Mouse (Mus musculus) hindbrain, embryonic 10.5 days (tissue): ENCODE measurements around the gene Ppp1r13b. TPM values are rescaled to one million over a fixed set of nuclear protein-coding genes. Genes with fewer than 3 reads are reported as not detected.
A peak's percentile ranks its signal among the peaks of the same experiment; 100 is the strongest.

Source experiments
- DNase-seq: peaks from one replicate; pipeline ENCODE4 v3.0.0-alpha.2; 2017; ENCODE audit warnings: low spot score
- H3K27ac ChIP-seq: fragments of 300-500 bp; sonication (generic); 2 replicates; pipeline ENCODE4 v1.5.1; 2016; ENCODE audit warnings: mild to moderate bottlenecking, moderate library complexity
- H3K27me3 ChIP-seq: fragments of 300-500 bp; sonication (generic); 2 replicates; pipeline ENCODE4 v1.6.1; 2016; ENCODE audit warnings: mild to moderate bottlenecking; ENCODE audit not compliant: poor library complexity, insufficient read depth, severe bottlenecking
- H3K36me3 ChIP-seq: fragments of 300-500 bp; sonication (generic); 2 replicates; pipeline ENCODE4 v1.6.1; 2016; ENCODE audit warnings: mild to moderate bottlenecking, moderate library complexity
- H3K4me1 ChIP-seq: fragments of 300-500 bp; sonication (generic); replicated peaks from 2 replicates; pipeline ENCODE4 v1.6.1; 2016; ENCODE audit warnings: mild to moderate bottlenecking
- H3K4me3 ChIP-seq: fragments of 300-500 bp; sonication (generic); 2 replicates; pipeline ENCODE4 v1.5.1; 2016; ENCODE audit warnings: mild to moderate bottlenecking, moderate library complexity
- H3K9me3 ChIP-seq: fragments of 300-500 bp; sonication (generic); 2 replicates; pipeline ENCODE4 v1.6.1; 2016; ENCODE audit warnings: mild to moderate bottlenecking, moderate library complexity
- WGBS: fragments of 180-500 bp; shearing (Covaris S2); methylation state at CpG from one replicate; pipeline ENCODE4 v1.1.7; 2016; 5-methylcytosine and 5-hydroxymethylcytosine counted together
- polyA plus RNA-seq: library from polyadenylated mRNA; unstranded; fragments of >200 nt; fragmentation: Nextera tagmentation; extraction: Ambion mirVana; gene quantifications from 2 replicates; pipeline ENCODE4 v1.2.1, GENCODE M21; 2016

The Ppp1r13b gene
- polyA plus RNA-seq, 1 experiment from 2014 or later, result 6.2 TPM

DNA sequence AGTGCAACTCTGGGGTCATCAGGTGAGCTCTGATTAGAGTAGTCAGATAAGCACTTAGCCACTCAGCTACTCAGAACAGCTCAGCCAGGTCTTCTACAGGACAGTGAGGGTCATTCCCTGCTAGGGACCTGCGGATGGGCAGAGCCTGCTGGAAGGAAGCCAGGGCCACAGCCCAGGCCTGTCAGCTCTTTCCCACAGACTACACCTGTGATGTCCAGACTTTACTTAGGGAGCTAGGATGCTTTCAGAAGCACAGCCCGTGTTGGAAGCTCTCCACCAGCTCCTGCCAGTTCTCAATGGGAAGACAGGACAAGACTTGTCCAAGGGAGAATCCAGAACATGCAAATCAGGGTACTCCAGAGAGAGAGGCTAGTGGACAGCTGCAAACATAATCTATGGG, 26.1 kb upstream of the Ppp1r13b start:
- Histone ChIP-seq H3K27me3 (no peaks in the 10 kb centered on the region), H3K4me1 (peaks cover 44% of the 10 kb centered on the region), H3K36me3 (no peaks in the 10 kb centered on the region), H3K9me3 (no peaks in the 10 kb centered on the region), H3K4me3 (no peak overlapping the region), H3K27ac (peak overlapping the region; percentile 35; the same call in 1 of the 2 replicates)
- no peak for DNase-seq
- 87% methylated on average over 2 of the region's 2 CpGs for WGBS

DNA sequence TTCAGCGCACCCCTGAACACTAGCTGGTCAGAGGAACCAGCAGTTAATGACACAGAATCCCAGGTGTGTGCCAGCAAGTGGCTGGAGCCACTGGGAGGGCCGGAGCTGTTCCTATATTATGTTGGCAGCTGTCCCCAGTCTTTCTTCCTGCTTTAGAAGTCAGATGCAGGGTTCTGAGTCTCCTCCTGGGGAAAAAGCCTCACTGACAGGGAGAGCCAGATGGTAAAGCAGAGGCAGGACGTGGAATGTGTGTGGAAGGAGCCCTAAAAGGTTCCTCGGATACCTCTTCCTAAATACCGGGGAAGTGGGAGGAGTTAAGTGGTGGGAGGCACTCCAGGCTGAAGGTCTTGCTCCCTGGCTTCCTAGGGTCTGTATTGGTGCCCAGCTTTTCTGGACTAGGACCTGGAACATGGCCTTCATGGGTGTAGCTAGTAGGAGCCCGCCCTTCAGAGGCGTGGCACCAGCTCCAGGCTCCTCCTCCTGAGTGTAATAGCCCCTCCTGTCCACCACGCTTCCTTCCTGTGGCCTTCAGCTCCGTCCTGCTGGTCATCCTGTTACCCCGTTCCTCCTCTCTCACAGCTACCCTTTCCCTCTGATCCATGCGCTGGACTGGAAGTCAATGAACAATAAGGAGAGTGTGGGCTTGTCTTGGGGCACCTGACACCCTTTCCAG, 25.3 kb upstream of the Ppp1r13b start:
- no peaks in the 10 kb centered on the region for H3K9me3 ChIP-seq
- WGBS, result 65% methylated on average over 11 of the region's 11 CpGs
- H3K27me3 ChIP-seq, result no peaks in the 10 kb centered on the region
- no peak overlapping the region for H3K4me3 ChIP-seq
- H3K36me3 ChIP-seq, result no peaks in the 10 kb centered on the region
- DNase-seq, result no peak
- peak overlapping the region; percentile 35; the same call in 1 of the 2 replicates for H3K27ac ChIP-seq
- peaks cover 39% of the 10 kb centered on the region for H3K4me1 ChIP-seq

DNA sequence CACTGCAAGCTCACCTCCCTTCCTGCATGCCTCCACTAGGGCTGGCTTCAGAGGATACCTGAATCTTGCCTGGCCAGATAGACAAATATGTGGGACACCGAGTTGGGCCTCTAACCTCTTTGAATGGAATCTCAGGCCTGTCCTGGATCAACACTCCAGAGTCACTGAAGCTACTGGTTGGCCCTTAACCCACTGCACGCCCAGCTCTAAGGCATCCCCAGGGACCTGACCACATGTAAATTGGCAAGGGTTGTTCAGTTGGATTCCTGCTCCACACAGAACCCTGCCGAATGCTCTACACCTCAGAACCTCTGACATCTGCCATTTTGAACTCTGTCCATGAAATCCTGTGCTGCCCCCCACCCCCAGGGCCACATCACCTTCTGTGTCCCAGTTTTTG, 24.6 kb upstream of the Ppp1r13b start:
- DNase-seq, result no peak
- no peaks in the 10 kb centered on the region for H3K36me3 ChIP-seq
- no peaks in the 10 kb centered on the region for H3K9me3 ChIP-seq
- H3K4me1 ChIP-seq, result peaks cover 32% of the 10 kb centered on the region
- 65% methylated on average over 3 of the region's 3 CpGs for WGBS
- H3K27ac ChIP-seq, result 0 out of 2 replicates have a peak overlapping the region, but pooled peaks have one; percentile 35
- no peaks in the 10 kb centered on the region for H3K27me3 ChIP-seq
- H3K4me3 ChIP-seq, result no peak overlapping the region

DNA sequence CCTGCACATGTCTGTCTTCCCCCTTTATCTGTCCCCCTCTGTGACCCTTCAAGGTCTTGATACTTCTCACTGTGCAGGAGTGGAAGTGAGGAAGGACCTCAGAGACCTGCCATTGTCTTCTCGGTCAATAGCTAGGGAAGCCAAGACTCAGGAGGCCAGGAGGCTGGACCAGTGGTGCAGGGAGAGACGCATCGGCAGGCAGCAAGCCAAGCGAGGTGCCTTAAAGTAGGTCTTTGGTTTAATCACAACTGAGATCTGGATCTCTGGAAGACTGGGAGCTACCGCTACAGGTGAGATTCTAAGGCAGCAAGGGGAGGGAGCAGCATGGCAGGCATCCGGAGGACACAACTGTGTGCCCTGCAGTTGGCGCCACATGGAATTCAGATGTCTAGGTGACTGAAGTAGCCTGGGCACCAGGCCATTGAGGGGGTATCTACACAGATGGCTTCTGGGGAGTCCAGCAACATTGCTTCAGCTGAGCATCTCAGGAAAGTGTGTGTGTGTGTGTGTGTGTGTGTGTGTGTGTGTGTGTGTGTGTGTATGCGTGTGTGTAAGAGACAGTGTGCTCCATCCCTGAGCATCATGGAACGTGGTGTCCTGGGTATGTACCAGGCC, 23.6 kb upstream of the Ppp1r13b start:
- H3K27ac ChIP-seq, result no peak overlapping the region
- H3K27me3 ChIP-seq, result no peaks in the 10 kb centered on the region
- peaks cover 22% of the 10 kb centered on the region for H3K4me1 ChIP-seq
- WGBS, result 83% methylated on average over 9 of the region's 9 CpGs
- H3K4me3 ChIP-seq, result no peak overlapping the region
- H3K36me3 ChIP-seq, result no peaks in the 10 kb centered on the region
- H3K9me3 ChIP-seq, result no peaks in the 10 kb centered on the region
- DNase-seq, result no peak

DNA sequence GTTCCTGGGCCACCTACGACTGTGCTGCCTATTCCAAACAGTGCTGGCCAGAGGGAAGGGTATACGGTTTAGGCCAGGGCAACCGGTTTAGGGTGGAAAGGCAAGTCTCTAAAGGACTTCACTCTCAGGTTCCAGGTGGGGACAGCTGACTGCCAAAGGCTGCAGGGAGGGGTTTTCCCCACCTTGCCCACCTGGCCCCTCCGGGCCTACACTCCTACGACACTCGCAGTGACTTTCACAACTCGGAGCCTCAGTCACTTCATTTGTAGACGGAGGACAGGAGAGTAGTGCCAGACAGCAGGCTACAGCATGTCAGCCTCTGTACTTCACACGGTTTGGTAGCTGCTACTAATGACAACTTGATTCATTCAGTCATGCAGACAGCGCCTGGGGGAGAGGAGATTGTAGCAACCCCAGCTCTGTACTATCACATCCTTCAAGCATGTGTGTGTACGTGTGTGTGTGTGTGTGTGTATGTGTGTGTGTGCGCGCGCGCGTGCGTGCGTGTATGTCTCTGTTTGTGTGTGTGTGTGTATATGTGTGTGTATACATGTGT, 20.6 kb upstream of the Ppp1r13b start:
- 86% methylated on average over 18 of the region's 18 CpGs for WGBS
- H3K27ac ChIP-seq, result no peak overlapping the region

DNA sequence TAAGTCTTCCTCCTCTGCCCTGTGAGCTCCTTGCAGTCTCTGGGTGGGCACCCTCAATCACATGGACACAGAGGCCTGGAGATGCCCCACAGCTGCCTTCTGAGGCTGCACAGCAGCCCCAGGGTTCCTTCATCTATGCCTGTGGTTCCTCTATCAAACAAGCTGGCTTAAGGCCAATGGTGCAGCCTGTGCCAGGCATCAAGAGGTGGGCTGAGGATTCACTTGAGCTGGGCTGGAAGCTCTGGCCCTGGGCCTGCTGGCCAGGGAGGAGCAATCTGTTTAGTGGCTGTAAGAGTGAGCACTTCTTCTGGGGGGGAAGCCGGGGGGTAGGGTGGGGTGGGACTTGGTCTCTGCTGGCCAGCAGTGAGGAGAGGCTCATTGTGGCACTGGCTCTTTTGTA, 19.4 kb upstream of the Ppp1r13b start:
- WGBS, result 78% methylated on average over 1 of the region's 1 CpGs
- H3K27me3 ChIP-seq, result no peaks in the 10 kb centered on the region
- DNase-seq, result no peak
- H3K4me1 ChIP-seq, result peaks cover 8% of the 10 kb centered on the region
- H3K4me3 ChIP-seq, result no peak overlapping the region
- H3K9me3 ChIP-seq, result no peaks in the 10 kb centered on the region
- no peaks in the 10 kb centered on the region for H3K36me3 ChIP-seq
- peak overlapping the region; percentile 29; the same call in 1 of the 2 replicates for H3K27ac ChIP-seq

More for the DNA sequence above, 20.6 kb upstream of the Ppp1r13b start:
- peaks cover 19% of the 10 kb centered on the region for H3K4me1 ChIP-seq
- DNase-seq, result no peak
- H3K36me3 ChIP-seq, result no peaks in the 10 kb centered on the region
- no peaks in the 10 kb centered on the region for H3K9me3 ChIP-seq
- no peaks in the 10 kb centered on the region for H3K27me3 ChIP-seq
- no peak overlapping the region for H3K4me3 ChIP-seq

DNA sequence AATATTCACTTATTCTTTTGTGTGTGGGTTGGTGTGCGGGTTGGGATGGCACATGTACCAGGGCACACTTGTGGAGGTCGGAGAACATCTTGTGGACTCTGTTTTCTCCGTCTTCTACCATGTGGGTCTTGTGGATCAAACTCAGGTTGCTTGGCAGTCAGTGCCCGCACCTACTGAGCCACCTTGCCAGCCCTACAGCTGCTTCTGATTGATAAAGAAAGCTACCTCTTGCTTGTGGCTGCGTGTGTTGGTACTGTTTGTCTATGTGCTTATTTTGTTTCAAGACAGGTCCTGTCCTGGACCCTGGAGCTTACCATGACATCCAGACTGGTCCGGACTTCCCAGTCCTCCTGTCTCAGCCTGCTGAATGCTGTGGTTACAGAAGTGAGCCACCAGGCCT, 15.2 kb upstream of the Ppp1r13b start:
- 0 out of 2 replicates have a peak, but pooled peaks cover 5% of the 10 kb centered on the region for H3K27me3 ChIP-seq
- no peak overlapping the region for H3K27ac ChIP-seq
- H3K4me3 ChIP-seq, result no peak overlapping the region
- H3K36me3 ChIP-seq, result no peaks in the 10 kb centered on the region
- 88% methylated on average over 6 of the region's 6 CpGs for WGBS
- H3K4me1 ChIP-seq, result peaks cover 7% of the 10 kb centered on the region; the same call in 1 of the 2 replicates
- no peaks in the 10 kb centered on the region for H3K9me3 ChIP-seq
- DNase-seq, result no peak

DNA sequence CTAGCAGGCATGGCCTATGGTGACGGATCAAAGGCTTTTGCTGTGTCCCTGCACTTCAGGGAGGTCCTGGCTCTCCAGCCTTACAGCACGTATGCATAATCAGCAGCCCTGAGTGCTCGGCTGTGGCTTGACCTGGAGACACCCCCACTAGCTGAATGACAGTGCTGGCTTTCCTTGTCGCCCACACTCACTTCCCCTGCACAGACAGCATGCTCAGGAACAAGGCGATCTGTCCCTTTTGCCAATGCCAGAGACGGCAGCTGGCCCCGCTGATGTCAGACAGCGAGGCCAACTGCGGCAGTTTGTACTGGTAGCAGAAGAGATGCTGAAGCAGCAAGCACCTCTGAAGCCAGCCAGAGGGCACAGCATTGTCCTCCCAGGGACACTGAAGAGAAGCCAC, 12.1 kb upstream of the Ppp1r13b start:
- Histone ChIP-seq H3K4me3 (no peak overlapping the region), H3K4me1 (peaks cover 16% of the 10 kb centered on the region), H3K36me3 (no peaks in the 10 kb centered on the region), H3K27me3 (0 out of 2 replicates have a peak, but pooled peaks cover 5% of the 10 kb centered on the region), H3K9me3 (no peaks in the 10 kb centered on the region), H3K27ac (no peak overlapping the region)
- DNase-seq, result no peak
- whole genome bisulfite sequencing, result 53% methylated on average over 9 of the region's 9 CpGs

DNA sequence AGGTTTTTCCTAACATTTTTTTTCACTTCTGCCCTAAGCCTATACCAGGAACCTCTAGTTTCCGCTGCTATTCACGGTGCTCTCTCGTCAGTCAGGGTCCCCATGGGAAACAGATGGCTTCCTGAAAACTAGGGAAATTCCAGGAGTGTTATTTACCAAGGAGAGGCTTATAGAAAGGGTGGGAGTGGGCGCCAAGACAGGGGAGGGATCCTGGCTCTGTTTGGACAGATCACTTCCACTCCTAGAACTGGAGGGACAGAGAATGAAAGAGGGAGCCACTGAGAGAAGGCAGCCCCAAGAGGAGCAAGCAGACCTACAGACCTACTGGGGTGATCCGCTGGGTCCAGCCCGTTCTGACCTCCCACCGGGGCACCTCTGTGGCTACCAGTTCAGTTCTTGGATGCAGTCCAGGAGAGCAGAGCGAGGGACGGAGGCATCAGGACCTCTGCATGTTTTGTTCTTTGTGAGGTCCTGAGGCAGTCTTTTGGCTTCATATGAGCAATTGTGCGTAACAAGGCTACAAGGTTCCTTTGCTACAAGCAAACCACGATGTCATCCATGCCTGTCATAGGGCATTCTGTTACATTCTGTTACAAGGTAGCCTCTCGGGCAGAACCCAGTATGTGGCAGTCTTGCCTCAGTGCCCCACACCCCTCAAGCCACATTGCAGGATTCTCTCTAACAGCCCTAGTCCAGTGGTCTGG, 8.8 kb upstream of the Ppp1r13b start:
- Histone ChIP-seq H3K36me3 (no peaks in the 10 kb centered on the region), H3K27me3 (0 out of 2 replicates have a peak, but pooled peaks cover 6% of the 10 kb centered on the region), H3K27ac (no peak overlapping the region), H3K4me3 (no peak overlapping the region), H3K4me1 (peaks cover 19% of the 10 kb centered on the region), H3K9me3 (no peaks in the 10 kb centered on the region)
- no peak for DNase-seq
- 57% methylated on average over 12 of the region's 12 CpGs for WGBS

DNA sequence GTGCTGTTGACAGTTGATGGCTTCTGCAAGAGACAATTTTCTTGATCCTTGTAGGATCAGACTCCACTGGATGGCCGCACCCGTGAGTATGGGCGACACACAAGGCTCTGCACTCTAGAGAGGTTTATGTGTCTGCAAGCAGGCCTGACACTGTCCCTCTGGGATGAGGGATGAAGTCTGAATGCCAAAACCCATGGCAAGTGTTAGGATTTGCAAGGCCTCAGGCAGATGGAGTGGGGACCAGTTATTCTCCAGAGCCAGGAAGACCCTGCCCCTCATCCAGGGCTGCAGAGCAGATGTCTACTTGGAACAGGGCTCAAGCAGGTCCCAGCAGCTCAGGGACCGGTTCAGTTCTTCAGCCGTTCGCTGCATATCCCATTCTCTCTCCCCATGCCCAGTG, 7.9 kb upstream of the Ppp1r13b start:
- 91% methylated on average over 6 of the region's 6 CpGs for WGBS
- DNase-seq, result no peak
- Histone ChIP-seq H3K4me3 (no peak overlapping the region), H3K36me3 (no peaks in the 10 kb centered on the region), H3K27ac (peak overlapping the region; percentile 50; the same call in 1 of the 2 replicates), H3K4me1 (peaks cover 19% of the 10 kb centered on the region), H3K27me3 (0 out of 2 replicates have a peak, but pooled peaks cover 14% of the 10 kb centered on the region), H3K9me3 (no peaks in the 10 kb centered on the region)

DNA sequence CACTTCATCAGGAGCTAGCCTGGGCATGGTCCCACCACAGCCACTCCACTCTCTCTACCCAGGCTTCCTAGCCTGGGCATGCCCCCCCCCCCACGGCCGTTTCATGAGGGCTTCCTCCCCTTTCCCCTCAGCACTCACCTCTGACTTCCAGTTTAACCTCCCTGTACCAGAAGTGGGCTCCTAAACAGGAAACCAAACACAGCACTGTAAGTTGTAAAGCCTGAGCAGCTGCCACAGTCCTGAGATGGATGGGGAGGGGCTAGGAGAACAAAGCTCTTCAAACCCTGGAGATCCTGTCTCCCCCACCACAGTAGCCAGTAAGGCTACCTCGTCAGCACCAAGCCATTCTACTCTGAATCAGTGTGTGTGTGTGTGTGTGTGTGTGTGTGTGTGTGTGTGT, 6.1 kb upstream of the Ppp1r13b start:
- DNase-seq, result no peak
- Histone ChIP-seq H3K27me3 (peaks cover 29% of the 10 kb centered on the region), H3K27ac (no peak overlapping the region), H3K9me3 (no peaks in the 10 kb centered on the region), H3K4me3 (no peak overlapping the region), H3K36me3 (no peaks in the 10 kb centered on the region), H3K4me1 (peaks cover 15% of the 10 kb centered on the region)
- WGBS, result 35% methylated on average over 3 of the region's 3 CpGs

DNA sequence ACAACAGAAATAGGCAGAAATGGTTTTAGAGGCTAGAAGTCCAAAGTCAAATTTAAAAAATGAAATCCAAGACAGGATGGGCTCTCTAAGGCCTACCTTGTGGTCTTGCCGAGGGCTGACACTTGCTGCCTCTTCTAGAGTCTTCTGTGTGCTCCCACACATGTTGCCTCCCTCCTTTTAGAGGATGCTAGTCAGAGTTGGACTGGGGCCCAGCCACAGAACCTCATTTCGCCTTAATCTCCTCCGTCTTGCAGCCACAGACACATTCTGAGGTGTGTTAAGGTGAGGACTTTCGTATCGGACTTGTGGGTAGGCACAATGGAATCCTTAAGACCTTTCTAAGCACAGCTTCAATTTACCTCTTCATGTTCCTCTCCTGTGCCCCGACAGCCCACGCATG, 4.9 kb upstream of the Ppp1r13b start:
- peaks cover 24% of the 10 kb centered on the region for H3K4me1 ChIP-seq
- H3K27ac ChIP-seq, result no peak overlapping the region
- 89% methylated on average over 7 of the region's 7 CpGs for WGBS
- no peak for DNase-seq
- H3K4me3 ChIP-seq, result no peak overlapping the region
- no peaks in the 10 kb centered on the region for H3K9me3 ChIP-seq
- peaks cover 38% of the 10 kb centered on the region for H3K27me3 ChIP-seq
- H3K36me3 ChIP-seq, result no peaks in the 10 kb centered on the region

DNA sequence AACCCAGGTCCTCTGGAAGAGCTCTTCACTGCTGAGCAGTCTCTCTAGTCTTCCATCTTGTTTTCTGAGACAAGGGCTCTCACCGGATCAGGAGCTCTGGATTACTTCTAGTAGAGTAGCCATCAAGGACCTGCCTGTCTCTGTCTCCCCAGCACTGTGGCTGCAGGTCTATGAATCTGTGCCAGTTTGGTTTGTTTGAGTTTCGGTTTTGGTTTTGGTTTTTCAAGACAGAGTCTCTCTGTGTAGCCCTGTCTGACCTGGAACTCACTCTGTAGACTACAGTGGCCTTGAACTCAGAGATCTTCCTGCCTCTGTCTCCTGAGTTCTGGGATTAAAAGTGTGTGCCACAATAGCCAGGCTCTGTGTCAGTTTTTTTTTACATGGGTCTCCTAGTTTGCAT, 3.9 kb upstream of the Ppp1r13b start:
- Histone ChIP-seq H3K9me3 (no peaks in the 10 kb centered on the region), H3K27me3 (peaks cover 46% of the 10 kb centered on the region), H3K4me1 (peaks cover 28% of the 10 kb centered on the region), H3K36me3 (no peaks in the 10 kb centered on the region), H3K27ac (no peak overlapping the region), H3K4me3 (no peak overlapping the region)
- WGBS, result 87% methylated on average over 2 of the region's 2 CpGs
- DNase-seq, result no peak
